Mouse (Mus musculus) lung, adult 2 months (tissue): ENCODE data around the gene Mst1.

Source experiments
- CTCF ChIP-seq: fragments of 200-500 bp; IDR thresholded peaks from 2 replicates; pipeline ENCODE4 v1.5.1; 2011; ENCODE audit warnings: mild to moderate bottlenecking, low read length, control low read depth; ENCODE audit not compliant: insufficient read depth
- POLR2A ChIP-seq: fragments of 200-500 bp; IDR thresholded peaks from 2 replicates; pipeline ENCODE4 v1.6.1; 2011; ENCODE audit warnings: low read depth, mild to moderate bottlenecking, control low read depth, low read length, borderline replicate concordance; ENCODE audit errors: extremely low read depth

DNA sequence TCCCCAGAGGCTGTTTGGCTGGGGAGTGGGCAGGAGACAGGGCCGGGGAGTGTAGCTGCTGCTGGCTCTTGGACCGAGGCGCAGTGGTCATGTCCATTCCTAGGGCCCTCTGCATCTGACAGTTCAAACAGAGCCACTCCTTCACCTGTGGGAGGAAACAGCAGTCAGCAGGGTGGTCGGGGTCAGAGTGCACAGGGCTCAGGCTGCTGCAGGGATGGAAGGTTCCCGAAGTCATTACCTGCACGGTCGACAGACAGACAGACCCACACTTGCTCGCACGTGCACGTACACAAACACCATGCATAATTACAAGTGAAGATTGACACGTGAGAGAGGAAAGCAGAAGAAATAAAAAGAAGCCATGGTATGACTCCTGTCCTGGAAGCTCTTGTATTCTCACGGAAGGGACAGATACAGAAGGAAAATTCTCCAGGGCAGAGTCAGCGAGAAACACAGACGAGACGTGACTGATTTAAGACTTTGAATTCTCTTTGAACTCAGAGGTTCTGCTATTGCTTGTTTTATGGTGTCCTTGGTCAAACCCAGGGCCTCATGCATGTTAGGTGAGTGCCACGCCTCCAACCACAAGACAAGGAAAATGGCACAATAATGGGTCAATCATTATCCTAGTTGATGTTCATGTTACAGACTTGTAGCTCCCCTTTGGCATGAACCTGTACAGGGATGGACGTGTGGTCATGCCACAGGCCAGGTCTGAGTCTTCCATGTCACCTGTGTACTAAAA, 46.4 kb downstream of the Mst1 start:
- TF ChIP-seq CTCF (no peak), POLR2A (no peak)
